Comparison of ENCODE assay signal across 9 mouse cellular contexts in genomic region chr13:111491046-111491756, GRCm38 (mm10). TPM values are rescaled to one million over a fixed set of nuclear protein-coding genes. Genes with fewer than 3 reads are reported as not detected.
DNase-seq lines count a peak whose midpoint lies in the region; ATAC-seq and TF ChIP-seq lines count a peak whose summit lies in the region.
"Had no signal": no experiment of that assay in that cellular context is flagged by ENCODE, and none has a peak within 500 bp of the region (broad histone marks: within the 10 kb centered on the region; RNA-seq: fewer than 3 reads in every experiment).

No protein-coding gene starts in this region.

- in situ Hi-C loops in ES-E14 (cut with MboI; ENCODE audit: low sequenced_read_pairs in 2 of 2, unreplicated experiment in 2 of 2): no loop called here

- H3K36me3 ChIP-seq in heart, embryonic 14.5 days (ENCODE audit: control insufficient read depth, insufficient read depth, low read length): no peaks in the 10 kb centered on the region
- H3K36me3 ChIP-seq in ES-E14 (ENCODE audit: control insufficient read depth, insufficient read depth, low read length, poor library complexity, severe bottlenecking): no peaks in the 10 kb centered on the region
- H3K36me3 ChIP-seq in forebrain, embryonic 12.5 days (replicated peaks): no peaks in the 10 kb centered on the region
- peaks cover 2% of the 10 kb centered on the region; the same call in 1 of the 2 replicates for H3K36me3 ChIP-seq in liver, embryonic 15.5 days (replicated peaks)

- H3K9ac ChIP-seq in heart, embryonic 14.5 days (ENCODE audit: low read length): peak overlapping the region; percentile 73; the same call in 1 of the 2 replicates
- H3K9ac ChIP-seq in ES-E14 (ENCODE audit: insufficient read depth, low read depth, low read length, poor library complexity, severe bottlenecking): no peak overlapping the region
- H3K9ac ChIP-seq in forebrain, embryonic 12.5 days: no peak overlapping the region
- H3K9ac ChIP-seq in liver, embryonic 15.5 days: peak overlapping the region; percentile 77

- peaks cover 7% of the 10 kb centered on the region for H3K27me3 ChIP-seq in heart, embryonic 14.5 days (ENCODE audit: control insufficient read depth, insufficient read depth, low read length)
- peaks cover 41% of the 10 kb centered on the region for H3K27me3 ChIP-seq in forebrain, embryonic 12.5 days
- H3K27me3 ChIP-seq in liver, embryonic 15.5 days: peaks cover 39% of the 10 kb centered on the region

- H3K4me2 ChIP-seq in heart, embryonic 14.5 days (ENCODE audit: low read length): peak overlapping the region; percentile 81
- peak overlapping the region; percentile 74 for H3K4me2 ChIP-seq in forebrain, embryonic 12.5 days
- peak overlapping the region; percentile 91 for H3K4me2 ChIP-seq in liver, embryonic 15.5 days

- DNase-seq in heart, adult 9 months (ENCODE audit: low spot score in 2 of 2): no peak
- DNase-seq in ES-E14 (ENCODE audit: low read depth, low spot score): no peak
- no peak for DNase-seq in natural killer cell, adult 2 months (ENCODE audit: low spot score in 2 of 2)
- DNase-seq in right cerebral cortex, adult 18-20 months: no peak
- DNase-seq in spleen, postnatal 10 days (ENCODE audit: low spot score in 2 of 2): no peak
- DNase-seq: gastrocnemius, postnatal 25 days had no signal

- no peak overlapping the region for H3K27ac ChIP-seq in heart, embryonic 14.5 days (replicated peaks in 1 of 2; ENCODE audit: control insufficient read depth in 1 of 2, insufficient read depth in 1 of 2, low read depth in 2 of 2, low read length in 2 of 2)
- no peak overlapping the region for H3K27ac ChIP-seq in ES-E14 (ENCODE audit: insufficient read depth, low read depth, low read length, poor library complexity, severe bottlenecking)
- no peak overlapping the region for H3K27ac ChIP-seq in forebrain, embryonic 12.5 days
- no peak overlapping the region for H3K27ac ChIP-seq in liver, embryonic 15.5 days (replicated peaks)

- H3K4me1 ChIP-seq in heart, embryonic 14.5 days (ENCODE audit: control insufficient read depth in 2 of 2, insufficient read depth in 2 of 2, low read length in 2 of 2): peaks cover 0 to 13% of the 10 kb centered on the region in 2 experiments; a peak in 2 of 4 replicates
- H3K4me1 ChIP-seq in ES-E14 (ENCODE audit: control insufficient read depth in 2 of 2, insufficient read depth in 2 of 2, low read length in 2 of 2, poor library complexity in 1 of 2): peaks cover 0 to 6% of the 10 kb centered on the region in 2 experiments; a peak in 2 of 4 replicates
- peaks cover 16% of the 10 kb centered on the region for H3K4me1 ChIP-seq in forebrain, embryonic 12.5 days
- H3K4me1 ChIP-seq in liver, embryonic 15.5 days (replicated peaks): peaks cover 20% of the 10 kb centered on the region

- H3K9me3 ChIP-seq in heart, embryonic 14.5 days (ENCODE audit: control insufficient read depth, low read length): no peaks in the 10 kb centered on the region
- no peaks in the 10 kb centered on the region for H3K9me3 ChIP-seq in ES-E14 (ENCODE audit: control insufficient read depth, insufficient read depth, low read depth, low read length)
- no peaks in the 10 kb centered on the region for H3K9me3 ChIP-seq in forebrain, embryonic 12.5 days
- H3K9me3 ChIP-seq in liver, embryonic 15.5 days (replicated peaks): no peaks in the 10 kb centered on the region

- ATAC-seq in heart, embryonic 14.5 days (ENCODE audit: insufficient number of reproducible peaks, insufficient read depth, low FRiP score, low read depth): no peak
- no peak for ATAC-seq in forebrain, embryonic 12.5 days (ENCODE audit: low FRiP score)
- no peak for ATAC-seq in liver, embryonic 15.5 days (ENCODE audit: insufficient read depth)

- peak overlapping the region in 1 of 2 experiments; percentile 56; a peak in 2 of 4 replicates for H3K4me3 ChIP-seq in heart, embryonic 14.5 days (ENCODE audit: control insufficient read depth in 1 of 2, insufficient read depth in 1 of 2, low read depth in 1 of 2, low read length in 2 of 2)
- peak overlapping the region in 1 of 2 experiments; percentile 73; a peak in 2 of 4 replicates for H3K4me3 ChIP-seq in ES-E14 (ENCODE audit: insufficient read depth in 1 of 2, low read depth in 1 of 2, low read length in 2 of 2, poor library complexity in 1 of 2, severe bottlenecking in 1 of 2)
- peak overlapping the region; percentile 99 for H3K4me3 ChIP-seq in forebrain, embryonic 12.5 days (replicated peaks)
- peak overlapping the region; percentile 100 for H3K4me3 ChIP-seq in liver, embryonic 15.5 days (replicated peaks)

- 33% methylated on average over 13 of the region's 13 CpGs for WGBS in heart, embryonic 14.5 days
- WGBS in forebrain, embryonic 12.5 days: 19% methylated on average over 13 of the region's 13 CpGs
- 24% methylated on average over 13 of the region's 13 CpGs for WGBS in liver, embryonic 15.5 days (ENCODE audit: insufficient replicate concordance)

TF ChIP-seq in ES-E14, 5 proteins besides CTCF, POLR2A, EP300 and RAD21:
- TF ChIP-seq HCFC1 (IDR thresholded peaks at IDR 0.05; ENCODE audit: borderline replicate concordance, insufficient read depth, low read length) (no peak), ZC3H11A (IDR thresholded peaks at IDR 0.05; ENCODE audit: borderline replicate concordance, low read depth, low read length) (peak; percentile 17; the same call in 1 of the 2 replicates), ZNF384 (IDR thresholded peaks at IDR 0.05; ENCODE audit: low read depth, low read length) (no peak), CHD2 (IDR thresholded peaks at IDR 0.05; ENCODE audit: low read depth, low read length) (no peak), MAFK (IDR thresholded peaks at IDR 0.05; ENCODE audit: insufficient read depth, low read depth, low read length) (no peak)
TF ChIP-seq in ES-E14: peak in this region for 1.

RNA-seq across cellular contexts. Expression of gene Gpbp1, which starts 1.3 kb away (rescaled TPM):
- 54.1 and 59.3 TPM in 2 replicates for polyA plus RNA-seq in heart, embryonic 14.5 days (2014; fragmentation: Nextera tagmentation; extraction: Ambion mirVana)
- 53.2 and 74.6 TPM in 2 replicates for total RNA-seq in ES-E14 (2012; rRNA removed)
- 124 and 135 TPM in 2 replicates for polyA plus RNA-seq in forebrain, embryonic 12.5 days (2016; fragmentation: Nextera tagmentation; extraction: Ambion mirVana)
- polyA plus RNA-seq in liver, embryonic 15.5 days (2015; fragmentation: Nextera tagmentation; extraction: Ambion mirVana): 31.6 and 35.5 TPM in 2 replicates

RNA-seq across cellular contexts. Expression of gene Gm49496, which starts 58.5 kb away (rescaled TPM):
- polyA plus RNA-seq in heart, embryonic 14.5 days (2014; fragmentation: Nextera tagmentation; extraction: Ambion mirVana): not detected in 2 replicates
- total RNA-seq in ES-E14 (2012; rRNA removed): 0.22 TPM in 1 of 2 replicates, not detected in the other
- polyA plus RNA-seq in forebrain, embryonic 12.5 days (2016; fragmentation: Nextera tagmentation; extraction: Ambion mirVana): not detected in 2 replicates
- not detected in 2 replicates for polyA plus RNA-seq in liver, embryonic 15.5 days (2015; fragmentation: Nextera tagmentation; extraction: Ambion mirVana)
- total RNA-seq: gastrocnemius, postnatal 25 days had no signal

Comparison
In these comparisons a context has a peak if more than half of its experiments do, and no peak if none do; other contexts are left out.
1. H3K9ac ChIP-seq: peak in heart, embryonic 14.5 days (single experiment) and liver, embryonic 15.5 days (single experiment); none in ES-E14 (single experiment) and forebrain, embryonic 12.5 days (single experiment).
2. Peak in every context shown above with its lines, with median percentiles within 50 percentile points of each other: H3K4me2 ChIP-seq.